24 mouse cellular contexts compared by ENCODE assay signal in genomic region chr16:95709175-95709574, GRCm38 (mm10). TPM values are rescaled to one million over a fixed set of nuclear protein-coding genes. Genes with fewer than 3 reads are reported as not detected.
A peak's percentile ranks its signal among the peaks of the same experiment; 100 is the strongest.
DNase-seq lines count a peak whose midpoint lies in the region; ATAC-seq and TF ChIP-seq lines count a peak whose summit lies in the region.
"Had no signal": no experiment of that assay in that cellular context is flagged by ENCODE, and none has a peak within 500 bp of the region (broad histone marks: within the 10 kb centered on the region; RNA-seq: fewer than 3 reads in every experiment).

No protein-coding gene starts in this region.

- no peak overlapping the region for H3K4me3 ChIP-seq in intestine, embryonic 15.5 days (replicated peaks)
- no peak overlapping the region for H3K4me3 ChIP-seq in intestine, embryonic 16.5 days (ENCODE audit: low read length)
- no peak overlapping the region for H3K4me3 ChIP-seq in layer of hippocampus, adult 2 months
- no peak overlapping the region for H3K4me3 ChIP-seq in lung, embryonic 16.5 days (ENCODE audit: low read length)
- H3K4me3 ChIP-seq: heart, embryonic 10.5 days; hindbrain, embryonic 10.5 days; midbrain, embryonic 12.5 days; neural tube, embryonic 15.5 days had no signal

- no peak overlapping the region for H3K9ac ChIP-seq in intestine, embryonic 15.5 days
- no peak overlapping the region for H3K9ac ChIP-seq in intestine, embryonic 16.5 days (ENCODE audit: low read depth, low read length)
- H3K9ac ChIP-seq in lung, embryonic 16.5 days (ENCODE audit: low read length): no peak overlapping the region
- H3K9ac ChIP-seq: liver, embryonic 14.5 days; midbrain, embryonic 12.5 days; neural tube, embryonic 15.5 days had no signal

- H3K4me2 ChIP-seq in intestine, embryonic 15.5 days (replicated peaks): peak overlapping the region; percentile 13; the same call in 1 of the 2 replicates
- no peak overlapping the region for H3K4me2 ChIP-seq in intestine, embryonic 16.5 days (ENCODE audit: low read depth, low read length)
- H3K4me2 ChIP-seq in lung, embryonic 16.5 days (ENCODE audit: low read depth, low read length): no peak overlapping the region
- H3K4me2 ChIP-seq: midbrain, embryonic 12.5 days; neural tube, embryonic 15.5 days had no signal

- no peaks in the 10 kb centered on the region for H3K9me3 ChIP-seq in intestine, embryonic 15.5 days
- H3K9me3 ChIP-seq in intestine, embryonic 16.5 days (ENCODE audit: control insufficient read depth, low read length): no peaks in the 10 kb centered on the region
- no peaks in the 10 kb centered on the region for H3K9me3 ChIP-seq in lung, embryonic 16.5 days (ENCODE audit: control insufficient read depth, low read length)
- H3K9me3 ChIP-seq: G1E; heart, embryonic 10.5 days; hindbrain, embryonic 10.5 days; midbrain, embryonic 12.5 days; neural tube, embryonic 15.5 days had no signal

- H3K36me3 ChIP-seq in intestine, embryonic 15.5 days: peaks cover 42% of the 10 kb centered on the region
- peaks cover 22% of the 10 kb centered on the region for H3K36me3 ChIP-seq in intestine, embryonic 16.5 days (ENCODE audit: control insufficient read depth, insufficient read depth, low read length)
- H3K36me3 ChIP-seq in lung, embryonic 16.5 days (ENCODE audit: control insufficient read depth, insufficient read depth, low read length): peaks cover 43% of the 10 kb centered on the region

- no peak for ATAC-seq in intestine, embryonic 15.5 days
- ATAC-seq in intestine, embryonic 16.5 days: no peak
- no peak for ATAC-seq in lung, embryonic 16.5 days (ENCODE audit: low read depth)
- ATAC-seq: hindbrain, embryonic 16.5 days had no signal

- peaks cover 13% of the 10 kb centered on the region for H3K4me1 ChIP-seq in intestine, embryonic 15.5 days (replicated peaks)
- peaks cover 26% of the 10 kb centered on the region for H3K4me1 ChIP-seq in intestine, embryonic 16.5 days (ENCODE audit: control insufficient read depth, insufficient read depth, low read length)
- peaks cover 33% of the 10 kb centered on the region for H3K4me1 ChIP-seq in lung, embryonic 16.5 days (replicated peaks; ENCODE audit: control insufficient read depth, insufficient read depth, low read length)

- no peaks in the 10 kb centered on the region for H3K27me3 ChIP-seq in intestine, embryonic 15.5 days (replicated peaks)
- H3K27me3 ChIP-seq in intestine, embryonic 16.5 days (replicated peaks; ENCODE audit: control insufficient read depth, insufficient read depth, low read length): no peaks in the 10 kb centered on the region
- H3K27me3 ChIP-seq in lung, embryonic 16.5 days (ENCODE audit: control insufficient read depth, insufficient read depth, low read depth, low read length): no peaks in the 10 kb centered on the region
- H3K27me3 ChIP-seq: CH12.LX; midbrain, embryonic 12.5 days; neural tube, embryonic 15.5 days; Patski had no signal

- no peak for TF ChIP-seq CTCF in layer of hippocampus, adult 2 months (conservative IDR thresholded peaks at IDR 0.05)

- no peak for DNase-seq in layer of hippocampus, adult 2 months (ENCODE audit: low spot score in 2 of 2)
- DNase-seq in layer of hippocampus, postnatal 14 days (ENCODE audit: low spot score in 2 of 2): no peak
- DNase-seq in lung, postnatal 14 days: no peak
- no peak for DNase-seq in cerebellum, postnatal 14 days
- DNase-seq: adrenal gland, postnatal 36 days; B cell, adult 2 months; cerebellum, adult 11 months; cerebellum, adult 9-11 months; layer of hippocampus, postnatal 36 days; right cerebral cortex, adult 18-20 months; right cerebral cortex, postnatal 4 days; thymus, postnatal 14 days had no signal

- no peak overlapping the region for H3K27ac ChIP-seq in intestine, embryonic 15.5 days
- no peak overlapping the region; the same call in 1 of the 2 replicates for H3K27ac ChIP-seq in intestine, embryonic 16.5 days (ENCODE audit: low read length)
- peak overlapping the region; percentile 19; the same call in 1 of the 2 replicates for H3K27ac ChIP-seq in layer of hippocampus, adult 2 months
- H3K27ac ChIP-seq in lung, embryonic 16.5 days (ENCODE audit: low read length): peak overlapping the region; percentile 75; the same call in 1 of the 2 replicates
- H3K27ac ChIP-seq: heart, embryonic 10.5 days; hindbrain, embryonic 10.5 days; liver, embryonic 14.5 days; midbrain, embryonic 12.5 days; neural tube, embryonic 15.5 days had no signal

- WGBS in intestine, embryonic 15.5 days: 70% methylated on average over 4 of the region's 4 CpGs
- 76% methylated on average over 4 of the region's 4 CpGs for WGBS in intestine, embryonic 16.5 days
- 39% methylated on average over 4 of the region's 4 CpGs for WGBS in lung, embryonic 16.5 days

RNA-seq across cellular contexts. Expression of gene Ets2, which starts 7.3 kb away (rescaled TPM):
- polyA plus RNA-seq in intestine, embryonic 15.5 days (2015; fragmentation: Nextera tagmentation; extraction: Ambion mirVana): 59.5 and 64.7 TPM in 2 replicates
- 58.6 and 59.8 TPM in 2 replicates for polyA plus RNA-seq in intestine, embryonic 16.5 days (2015; fragmentation: Nextera tagmentation; extraction: Ambion mirVana)
- total RNA-seq in layer of hippocampus, adult 2 months (2021): 10 to 100 TPM; 70.3 to 77.0 TPM
- total RNA-seq in layer of hippocampus, postnatal 14 days (2021): 10 to 100 TPM; 42.9 to 49.5 TPM
- 121 and 123 TPM in 2 replicates for polyA plus RNA-seq in lung, embryonic 16.5 days (2015; fragmentation: Nextera tagmentation; extraction: Ambion mirVana)

Comparison
In these comparisons a context has a peak if more than half of its experiments do, and no peak if none do; other contexts are left out.
1. H3K27ac ChIP-seq: peak in layer of hippocampus, adult 2 months (single experiment) and lung, embryonic 16.5 days (single experiment); none in intestine, embryonic 15.5 days (single experiment) and intestine, embryonic 16.5 days (single experiment).